Mouse (Mus musculus): ENCODE data around the gene Upk1a. TPM values are rescaled to one million over a fixed set of nuclear protein-coding genes. Genes with fewer than 3 reads are reported as not detected.

Upk1a gene
- polyA plus RNA-seq, 1 experiment from 2014 or later, result 0.70 TPM

DNA sequence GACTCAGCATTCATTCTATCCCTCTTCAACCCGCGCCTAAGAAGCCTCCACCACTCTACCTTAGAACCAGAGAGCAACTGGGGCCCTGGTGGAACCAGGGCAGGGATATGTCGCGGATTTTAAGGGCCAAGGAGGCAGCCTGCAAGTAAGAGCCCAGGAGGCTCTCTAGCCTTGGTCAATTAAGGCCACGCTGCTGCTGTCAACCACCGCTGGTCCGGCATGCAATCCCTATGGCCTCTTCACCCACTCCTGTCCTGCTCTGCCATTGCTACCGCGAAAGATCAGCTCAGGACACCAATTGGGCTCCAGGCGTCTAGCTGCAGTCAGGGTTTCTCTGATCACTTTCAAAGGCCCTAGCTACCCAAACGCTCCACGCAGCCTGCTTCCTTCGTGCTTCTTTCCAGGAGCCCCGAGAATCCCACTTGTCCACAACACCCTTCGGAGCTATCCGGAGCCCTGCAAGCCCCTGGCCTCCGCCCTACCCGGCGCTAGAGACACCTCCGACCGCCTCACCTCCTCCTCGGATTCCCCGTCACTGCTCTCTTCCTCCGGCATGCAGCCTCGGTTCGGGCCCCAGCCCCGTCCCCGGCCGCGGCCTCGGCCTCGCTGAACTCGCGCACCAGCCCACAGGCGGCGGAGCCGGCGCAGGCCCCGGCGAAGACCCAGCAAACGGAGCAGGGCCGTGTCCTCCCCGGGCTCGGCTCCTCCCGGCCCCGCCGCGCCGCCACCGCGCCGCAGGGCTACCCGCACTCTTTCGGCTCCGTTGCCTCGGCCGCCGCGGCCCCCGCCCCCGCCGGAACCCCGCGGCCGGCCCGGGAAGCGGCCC lies 24.6 kb downstream of the Upk1a start:
- H3K27me3 ChIP-seq (replicated peaks; ENCODE audit: control insufficient read depth, insufficient read depth, low read length), result no peaks in the 10 kb centered on the region
- 0% methylated on average over 56 of the region's 67 CpGs for WGBS
- peak overlapping the region; percentile 97 for H3K4me3 ChIP-seq (ENCODE audit: low read length)
- peaks cover 26% of the 10 kb centered on the region for H3K36me3 ChIP-seq (ENCODE audit: control insufficient read depth, insufficient read depth, low read length)
- H3K9me3 ChIP-seq (ENCODE audit: control insufficient read depth, low read length), result no peaks in the 10 kb centered on the region
- peak overlapping the region; percentile 100 for H3K9ac ChIP-seq (ENCODE audit: low read depth, low read length)
- ATAC-seq, result peak; percentile 25
- peaks cover 19% of the 10 kb centered on the region for H3K4me1 ChIP-seq (ENCODE audit: control insufficient read depth, insufficient read depth, low read depth, low read length)
- H3K27ac ChIP-seq (ENCODE audit: low read depth, low read length), result peak overlapping the region; percentile 93
- H3K4me2 ChIP-seq (ENCODE audit: low read length), result peak overlapping the region; percentile 83

DNA sequence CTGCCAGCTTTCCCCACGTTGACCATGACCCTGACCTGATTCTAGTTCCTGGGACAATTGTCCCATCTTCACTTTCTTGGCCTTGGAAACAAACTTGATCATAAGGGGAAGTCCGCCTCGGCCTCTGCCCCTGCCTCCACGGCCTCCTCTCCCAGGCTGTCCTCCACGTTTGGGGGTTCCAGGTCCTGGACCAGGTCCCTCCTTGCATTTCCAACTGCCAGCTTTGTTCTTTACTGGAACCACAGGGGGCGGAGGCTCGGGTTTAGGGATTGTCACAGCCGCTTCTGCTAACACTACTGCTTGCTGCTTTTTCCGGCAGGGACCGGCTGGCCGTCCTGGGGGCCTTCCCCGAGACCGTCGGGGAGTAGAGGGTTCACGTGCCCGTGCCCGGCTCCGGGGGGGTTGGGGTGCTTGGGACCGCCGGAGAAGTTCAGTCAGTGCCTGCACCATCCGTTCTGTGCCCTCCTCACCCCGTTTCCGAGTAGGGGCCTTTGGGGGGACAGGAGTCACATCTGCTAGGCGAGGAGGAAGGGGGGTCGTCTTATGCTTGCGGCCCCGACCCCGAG lies 26.1 kb downstream of the Upk1a start:
- WGBS, result 88% methylated on average over 28 of the region's 28 CpGs
- Histone ChIP-seq H3K4me1 (ENCODE audit: control insufficient read depth, insufficient read depth, low read depth, low read length) (peaks cover 19% of the 10 kb centered on the region), H3K9me3 (ENCODE audit: control insufficient read depth, low read length) (no peaks in the 10 kb centered on the region), H3K4me2 (ENCODE audit: low read length) (peak overlapping the region; percentile 83; the same call in 1 of the 2 replicates), H3K9ac (ENCODE audit: low read depth, low read length) (peak overlapping the region; percentile 27; the same call in 1 of the 2 replicates), H3K27me3 (replicated peaks; ENCODE audit: control insufficient read depth, insufficient read depth, low read length) (no peaks in the 10 kb centered on the region), H3K27ac (ENCODE audit: low read depth, low read length) (peak overlapping the region; percentile 7; the same call in 1 of the 2 replicates), H3K36me3 (ENCODE audit: control insufficient read depth, insufficient read depth, low read length) (peaks cover 40% of the 10 kb centered on the region), H3K4me3 (ENCODE audit: low read length) (no peak overlapping the region)
- no peak for ATAC-seq

DNA sequence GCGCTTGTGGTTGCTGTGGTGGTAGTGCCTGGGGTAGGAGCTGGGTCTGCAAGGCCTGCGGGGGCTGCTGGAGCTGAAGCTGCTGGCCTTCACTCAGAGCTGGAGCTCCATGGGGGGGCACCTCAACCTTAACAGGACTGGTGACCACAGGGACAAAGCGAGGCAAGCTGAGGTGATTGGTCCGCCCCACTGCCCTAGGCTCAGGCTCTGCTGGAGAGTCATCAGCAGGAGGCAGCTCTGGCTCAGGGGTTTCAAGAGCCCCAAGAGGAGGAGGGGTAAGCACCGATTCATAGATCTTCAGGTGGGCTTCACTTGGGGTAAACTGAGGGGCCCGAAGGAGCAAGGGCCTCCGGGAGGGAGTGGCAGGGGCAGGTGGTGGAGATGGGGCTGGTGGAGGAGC lies 27.5 kb downstream of the Upk1a start:
- Histone ChIP-seq H3K27me3 (replicated peaks; ENCODE audit: control insufficient read depth, insufficient read depth, low read length) (no peaks in the 10 kb centered on the region), H3K36me3 (ENCODE audit: control insufficient read depth, insufficient read depth, low read length) (peaks cover 50% of the 10 kb centered on the region)
- WGBS, result 97% methylated on average over 7 of the region's 7 CpGs

DNA sequence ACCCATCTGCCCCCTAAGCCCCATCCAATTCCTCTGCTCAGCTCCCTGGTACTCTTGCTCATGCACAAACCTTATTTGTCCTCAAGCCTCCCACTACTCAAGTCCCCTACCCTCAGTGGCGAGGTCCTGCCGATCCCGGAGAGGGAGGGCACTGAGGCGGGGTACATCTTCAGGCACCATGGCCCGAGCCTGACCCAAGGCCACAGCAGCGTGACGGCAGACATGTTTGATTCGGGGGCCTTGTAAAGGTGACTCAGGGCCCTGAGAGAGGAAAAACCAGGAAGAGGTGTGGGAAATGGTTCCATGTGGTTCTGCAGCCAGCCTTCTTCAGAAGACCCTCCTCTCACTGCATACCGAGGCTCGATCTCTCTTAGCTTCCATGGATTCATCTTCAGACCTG lies 28.3 kb downstream of the Upk1a start:
- Histone ChIP-seq H3K4me1 (ENCODE audit: control insufficient read depth, insufficient read depth, low read depth, low read length) (peaks cover 13% of the 10 kb centered on the region), H3K9ac (ENCODE audit: low read depth, low read length) (no peak overlapping the region), H3K4me3 (ENCODE audit: low read length) (no peak overlapping the region), H3K27me3 (replicated peaks; ENCODE audit: control insufficient read depth, insufficient read depth, low read length) (no peaks in the 10 kb centered on the region), H3K9me3 (ENCODE audit: control insufficient read depth, low read length) (no peaks in the 10 kb centered on the region), H3K27ac (ENCODE audit: low read depth, low read length) (no peak overlapping the region), H3K36me3 (ENCODE audit: control insufficient read depth, insufficient read depth, low read length) (peaks cover 58% of the 10 kb centered on the region), H3K4me2 (ENCODE audit: low read length) (no peak overlapping the region)
- ATAC-seq, result no peak
- 93% methylated on average over 10 of the region's 10 CpGs for WGBS

More for the DNA sequence above, 27.5 kb downstream of the Upk1a start:
- Histone ChIP-seq H3K4me2 (ENCODE audit: low read length) (no peak overlapping the region), H3K27ac (ENCODE audit: low read depth, low read length) (no peak overlapping the region), H3K9me3 (ENCODE audit: control insufficient read depth, low read length) (no peaks in the 10 kb centered on the region), H3K4me3 (ENCODE audit: low read length) (no peak overlapping the region), H3K9ac (ENCODE audit: low read depth, low read length) (no peak overlapping the region), H3K4me1 (ENCODE audit: control insufficient read depth, insufficient read depth, low read depth, low read length) (peaks cover 19% of the 10 kb centered on the region)
- ATAC-seq, result no peak

DNA sequence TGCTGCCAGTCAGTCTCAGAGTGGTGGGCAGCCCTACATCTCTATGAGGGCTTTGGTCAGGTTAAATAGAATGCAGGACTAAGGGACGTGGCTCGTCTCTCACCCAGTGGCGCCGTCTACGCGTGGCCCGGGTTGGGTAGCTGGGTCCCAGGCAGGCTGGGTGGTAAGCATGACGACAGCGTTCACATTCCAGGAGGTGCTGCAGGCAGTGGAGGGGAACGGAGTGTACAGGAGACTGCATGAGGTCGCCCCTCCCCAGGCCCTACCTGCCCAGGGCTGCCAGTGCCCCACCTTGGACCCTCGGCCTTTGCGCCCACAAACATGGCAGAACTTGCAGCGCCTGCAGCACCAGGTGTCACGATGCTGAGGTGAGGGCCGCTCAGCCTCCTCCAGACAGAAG lies 31.1 kb downstream of the Upk1a start:
- Histone ChIP-seq H3K4me2 (ENCODE audit: low read length) (no peak overlapping the region), H3K27ac (ENCODE audit: low read depth, low read length) (no peak overlapping the region)

DNA sequence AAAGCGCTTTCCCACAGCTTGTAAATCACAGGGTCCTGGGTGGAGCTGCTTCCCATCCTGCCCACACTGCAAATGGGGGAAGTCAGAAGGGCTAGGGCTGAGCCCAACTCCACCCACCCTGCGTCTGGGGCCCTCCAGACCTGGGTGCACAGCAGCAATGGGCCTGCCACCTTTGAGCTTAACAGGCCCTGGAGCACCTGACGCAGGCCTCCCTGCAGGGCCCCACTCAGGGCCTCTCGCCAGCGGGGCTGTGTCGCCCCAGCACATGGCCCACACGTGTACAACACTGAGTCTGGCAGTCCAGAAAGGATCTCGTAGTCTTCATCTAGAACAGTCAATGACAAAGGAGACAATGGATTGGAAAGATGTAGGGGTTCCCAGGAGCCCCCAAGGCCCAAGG lies 32.7 kb downstream of the Upk1a start:
- 94% methylated on average over 8 of the region's 8 CpGs for WGBS
- Histone ChIP-seq H3K36me3 (ENCODE audit: control insufficient read depth, insufficient read depth, low read length) (peaks cover 84% of the 10 kb centered on the region), H3K4me1 (ENCODE audit: control insufficient read depth, insufficient read depth, low read depth, low read length) (no peaks in the 10 kb centered on the region), H3K9ac (ENCODE audit: low read depth, low read length) (no peak overlapping the region), H3K27me3 (replicated peaks; ENCODE audit: control insufficient read depth, insufficient read depth, low read length) (no peaks in the 10 kb centered on the region), H3K4me2 (ENCODE audit: low read length) (no peak overlapping the region), H3K9me3 (ENCODE audit: control insufficient read depth, low read length) (no peaks in the 10 kb centered on the region), H3K27ac (ENCODE audit: low read depth, low read length) (no peak overlapping the region), H3K4me3 (ENCODE audit: low read length) (no peak overlapping the region)
- no peak for ATAC-seq

More for the DNA sequence above, 31.1 kb downstream of the Upk1a start:
- no peak for ATAC-seq
- H3K4me3 ChIP-seq (ENCODE audit: low read length), result no peak overlapping the region
- 92% methylated on average over 16 of the region's 16 CpGs for WGBS
- H3K36me3 ChIP-seq (ENCODE audit: control insufficient read depth, insufficient read depth, low read length), result peaks cover 82% of the 10 kb centered on the region
- peaks cover 3% of the 10 kb centered on the region for H3K4me1 ChIP-seq (ENCODE audit: control insufficient read depth, insufficient read depth, low read depth, low read length)
- no peaks in the 10 kb centered on the region for H3K9me3 ChIP-seq (ENCODE audit: control insufficient read depth, low read length)
- no peaks in the 10 kb centered on the region for H3K27me3 ChIP-seq (replicated peaks; ENCODE audit: control insufficient read depth, insufficient read depth, low read length)
- H3K9ac ChIP-seq (ENCODE audit: low read depth, low read length), result no peak overlapping the region

DNA sequence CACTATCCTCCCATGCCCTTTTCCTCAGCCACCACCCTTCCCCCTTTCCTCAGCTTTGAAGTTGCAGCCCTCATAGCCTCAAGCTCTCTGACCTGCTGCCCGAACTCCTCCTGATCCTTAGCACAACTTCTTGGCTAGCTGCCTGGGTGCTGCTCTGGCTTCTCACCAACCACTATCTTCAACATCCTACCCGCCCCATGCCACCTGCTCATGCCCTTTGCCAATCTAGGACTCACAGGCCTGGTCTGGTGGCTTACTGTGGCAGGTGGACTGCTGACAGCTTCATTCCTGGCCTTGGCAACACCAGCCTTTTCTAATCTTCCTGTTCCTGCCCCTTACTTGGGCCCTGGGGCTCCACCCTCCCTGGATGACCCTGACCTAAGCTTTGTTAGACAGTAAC lies 39.7 kb downstream of the Upk1a start:
- no peak overlapping the region for H3K4me2 ChIP-seq (ENCODE audit: low read length)
- 73% methylated on average over 2 of the region's 2 CpGs for WGBS
- ATAC-seq, result no peak

DNA sequence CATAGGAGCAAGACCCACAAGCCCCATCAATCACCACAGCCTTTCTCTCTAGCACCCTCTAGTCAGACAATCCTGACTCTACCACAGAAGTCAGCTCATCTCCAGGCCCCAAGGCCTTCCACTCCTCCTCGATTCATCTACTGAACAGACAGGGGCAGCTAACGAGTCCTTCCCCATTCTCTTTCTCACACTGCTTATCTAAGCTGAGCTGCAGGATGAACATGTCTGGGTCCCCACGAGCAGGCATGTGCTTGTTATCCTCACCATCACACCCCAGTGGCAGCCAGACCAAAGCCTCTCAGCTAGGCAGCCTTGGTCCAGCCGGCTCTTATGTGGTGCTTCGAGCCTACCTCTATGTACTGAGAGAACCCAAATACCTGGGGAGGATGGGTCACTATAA lies 40.3 kb downstream of the Upk1a start:
- no peak for ATAC-seq
- Histone ChIP-seq H3K4me2 (ENCODE audit: low read length) (no peak overlapping the region), H3K9ac (ENCODE audit: low read depth, low read length) (no peak overlapping the region), H3K4me3 (ENCODE audit: low read length) (no peak overlapping the region), H3K9me3 (ENCODE audit: control insufficient read depth, low read length) (no peaks in the 10 kb centered on the region), H3K27ac (ENCODE audit: low read depth, low read length) (no peak overlapping the region), H3K27me3 (replicated peaks; ENCODE audit: control insufficient read depth, insufficient read depth, low read length) (no peaks in the 10 kb centered on the region), H3K4me1 (ENCODE audit: control insufficient read depth, insufficient read depth, low read depth, low read length) (no peaks in the 10 kb centered on the region), H3K36me3 (ENCODE audit: control insufficient read depth, insufficient read depth, low read length) (peaks cover 80% of the 10 kb centered on the region)
- 89% methylated on average over 4 of the region's 5 CpGs for WGBS

More for the DNA sequence above, 39.7 kb downstream of the Upk1a start:
- Histone ChIP-seq H3K4me1 (ENCODE audit: control insufficient read depth, insufficient read depth, low read depth, low read length) (no peaks in the 10 kb centered on the region), H3K36me3 (ENCODE audit: control insufficient read depth, insufficient read depth, low read length) (peaks cover 82% of the 10 kb centered on the region), H3K9me3 (ENCODE audit: control insufficient read depth, low read length) (no peaks in the 10 kb centered on the region), H3K27me3 (replicated peaks; ENCODE audit: control insufficient read depth, insufficient read depth, low read length) (no peaks in the 10 kb centered on the region), H3K27ac (ENCODE audit: low read depth, low read length) (no peak overlapping the region), H3K4me3 (ENCODE audit: low read length) (no peak overlapping the region), H3K9ac (ENCODE audit: low read depth, low read length) (no peak overlapping the region)

DNA sequence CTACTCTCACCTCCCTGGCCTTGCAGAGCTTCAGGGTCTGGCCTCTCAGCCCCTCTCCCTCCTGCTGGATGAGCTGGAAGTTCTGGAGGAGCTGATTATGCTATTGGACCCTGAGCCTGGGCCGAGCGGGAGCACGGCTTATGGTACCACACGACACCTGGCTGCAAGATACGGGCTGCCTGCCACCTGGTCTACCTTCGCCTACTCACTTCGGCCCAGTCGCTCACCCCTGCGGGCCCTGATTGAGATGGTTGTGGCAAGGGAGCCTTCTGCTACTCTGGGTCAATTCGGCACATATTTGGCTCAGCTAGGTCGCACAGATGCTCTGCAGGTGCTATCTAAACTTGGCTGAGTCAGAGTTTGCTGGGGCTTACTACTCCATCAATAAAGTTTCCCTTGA lies 45.1 kb downstream of the Upk1a start:
- ATAC-seq, result no peak
- 90% methylated on average over 11 of the region's 11 CpGs for WGBS
- H3K36me3 ChIP-seq (ENCODE audit: control insufficient read depth, insufficient read depth, low read length), result peaks cover 43% of the 10 kb centered on the region

More for the DNA sequence above, 45.1 kb downstream of the Upk1a start:
- Histone ChIP-seq H3K4me1 (ENCODE audit: control insufficient read depth, insufficient read depth, low read depth, low read length) (peaks cover 7% of the 10 kb centered on the region), H3K4me2 (ENCODE audit: low read length) (no peak overlapping the region), H3K9me3 (ENCODE audit: control insufficient read depth, low read length) (no peaks in the 10 kb centered on the region), H3K27ac (ENCODE audit: low read depth, low read length) (no peak overlapping the region), H3K27me3 (replicated peaks; ENCODE audit: control insufficient read depth, insufficient read depth, low read length) (no peaks in the 10 kb centered on the region), H3K9ac (ENCODE audit: low read depth, low read length) (no peak overlapping the region), H3K4me3 (ENCODE audit: low read length) (no peak overlapping the region)
